ENCODE assay signal across 22 mouse cellular contexts in the genomic region with DNA sequence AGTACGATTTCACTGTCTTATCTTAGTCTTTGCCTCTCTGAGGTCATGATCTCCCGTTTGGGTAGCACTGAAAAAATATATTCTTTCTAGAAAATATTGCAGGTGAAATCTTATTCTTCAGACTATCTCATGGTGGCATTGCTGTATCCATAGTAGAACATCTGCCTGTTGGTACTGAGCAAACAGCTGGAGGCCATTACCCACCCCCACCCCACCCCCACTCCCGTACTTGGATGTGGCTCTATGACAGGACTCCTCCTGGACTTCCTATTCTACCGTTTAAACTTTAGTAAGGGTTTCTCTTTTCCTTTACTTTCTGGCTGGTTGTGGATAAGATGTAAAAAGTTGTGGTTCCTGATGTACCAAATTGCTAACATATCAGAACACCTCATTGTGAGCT. TPM values are rescaled to one million over a fixed set of nuclear protein-coding genes. Genes with fewer than 3 reads are reported as not detected.
A peak's percentile ranks its signal among the peaks of the same experiment; 100 is the strongest.
DNase-seq lines count a peak whose midpoint lies in the region; ATAC-seq and TF ChIP-seq lines count a peak whose summit lies in the region.
"Had no signal": no experiment of that assay in that cellular context is flagged by ENCODE, and none has a peak within 500 bp of the region (broad histone marks: within the 10 kb centered on the region; RNA-seq: fewer than 3 reads in every experiment).

No protein-coding gene starts in this region.

- no peak overlapping the region for H3K27ac ChIP-seq in lung, embryonic 14.5 days (ENCODE audit: low read depth)
- no peak overlapping the region for H3K27ac ChIP-seq in lung, postnatal 0 days (ENCODE audit: low read length)
- no peak overlapping the region for H3K27ac ChIP-seq in midbrain, embryonic 11.5 days (ENCODE audit: low read depth, low read length)
- H3K27ac ChIP-seq in midbrain, postnatal 0 days (ENCODE audit: low read depth, low read length) = no peak overlapping the region

- no peak for TF ChIP-seq EP300 in lung, postnatal 0 days (IDR thresholded peaks at IDR 0.05)

- no peaks in the 10 kb centered on the region for H3K4me1 ChIP-seq in lung, embryonic 14.5 days (ENCODE audit: insufficient read depth)
- no peaks in the 10 kb centered on the region for H3K4me1 ChIP-seq in lung, postnatal 0 days (ENCODE audit: insufficient read depth, low read depth, low read length)
- no peaks in the 10 kb centered on the region for H3K4me1 ChIP-seq in midbrain, embryonic 11.5 days (ENCODE audit: control insufficient read depth, insufficient read depth, low read length)
- H3K4me1 ChIP-seq in midbrain, postnatal 0 days (ENCODE audit: insufficient read depth, low read length) = no peaks in the 10 kb centered on the region

- ATAC-seq in lung, embryonic 14.5 days (ENCODE audit: insufficient read depth) = 0 out of 2 replicates have a peak, but pooled peaks have one; percentile 63
- ATAC-seq in lung, postnatal 0 days = peak; percentile 52; the same call in 1 of the 2 replicates
- ATAC-seq in midbrain, embryonic 11.5 days (ENCODE audit: low FRiP score) = no peak
- ATAC-seq in midbrain, postnatal 0 days (ENCODE audit: low FRiP score) = no peak
- ATAC-seq: activated CD4-positive, CD25-positive, alpha-beta regulatory T cell, adult 4 months; CD4-positive, CD25-positive, alpha-beta regulatory T cell, adult 4 months; Patski had no signal

- no peak for TF ChIP-seq CTCF in lung, embryonic 14.5 days (IDR thresholded peaks at IDR 0.05; ENCODE audit: low read depth)
- no peak for TF ChIP-seq CTCF in lung, postnatal 0 days (IDR thresholded peaks at IDR 0.05)
- TF ChIP-seq CTCF in midbrain, postnatal 0 days (IDR thresholded peaks at IDR 0.05) = no peak

- no peaks in the 10 kb centered on the region for H3K36me3 ChIP-seq in lung, embryonic 14.5 days (ENCODE audit: insufficient read depth)
- no peaks in the 10 kb centered on the region for H3K36me3 ChIP-seq in lung, postnatal 0 days (ENCODE audit: insufficient read depth, low read length)
- H3K36me3 ChIP-seq in midbrain, embryonic 11.5 days (ENCODE audit: control insufficient read depth, insufficient read depth, low read length) = no peaks in the 10 kb centered on the region
- no peaks in the 10 kb centered on the region for H3K36me3 ChIP-seq in midbrain, postnatal 0 days (ENCODE audit: insufficient read depth, low read length)
- H3K36me3 ChIP-seq: G1E had no signal

- no peak overlapping the region for H3K4me3 ChIP-seq in lung, embryonic 14.5 days (ENCODE audit: low read depth, low read length)
- no peak overlapping the region for H3K4me3 ChIP-seq in lung, postnatal 0 days (ENCODE audit: low read depth, low read length)
- no peak overlapping the region for H3K4me3 ChIP-seq in midbrain, embryonic 11.5 days (ENCODE audit: low read depth, low read length)
- no peak overlapping the region for H3K4me3 ChIP-seq in midbrain, postnatal 0 days (ENCODE audit: low read depth, low read length)

- no peak overlapping the region for H3K9ac ChIP-seq in lung, embryonic 14.5 days
- H3K9ac ChIP-seq in lung, postnatal 0 days (replicated peaks; ENCODE audit: low read depth) = no peak overlapping the region
- H3K9ac ChIP-seq in midbrain, embryonic 11.5 days (ENCODE audit: low read length) = no peak overlapping the region
- H3K9ac ChIP-seq in midbrain, postnatal 0 days (replicated peaks; ENCODE audit: low read length, poor library complexity, severe bottlenecking) = no peak overlapping the region

- H3K9me3 ChIP-seq in lung, embryonic 14.5 days (ENCODE audit: low read depth, low read length) = no peaks in the 10 kb centered on the region
- no peaks in the 10 kb centered on the region for H3K9me3 ChIP-seq in lung, postnatal 0 days (ENCODE audit: low read length)
- H3K9me3 ChIP-seq in midbrain, embryonic 11.5 days (ENCODE audit: control insufficient read depth, low read length) = no peaks in the 10 kb centered on the region
- no peaks in the 10 kb centered on the region for H3K9me3 ChIP-seq in midbrain, postnatal 0 days (ENCODE audit: low read length)
- H3K9me3 ChIP-seq: G1E had no signal

- no peaks in the 10 kb centered on the region for H3K27me3 ChIP-seq in lung, embryonic 14.5 days (ENCODE audit: insufficient read depth, low read length)
- no peaks in the 10 kb centered on the region for H3K27me3 ChIP-seq in lung, postnatal 0 days (replicated peaks; ENCODE audit: insufficient read depth, low read length)
- no peaks in the 10 kb centered on the region for H3K27me3 ChIP-seq in midbrain, embryonic 11.5 days (ENCODE audit: control insufficient read depth, insufficient read depth, low read length)
- no peaks in the 10 kb centered on the region for H3K27me3 ChIP-seq in midbrain, postnatal 0 days (ENCODE audit: insufficient read depth, low read length)
- H3K27me3 ChIP-seq: CH12.LX, Patski had no signal

- DNase-seq in lung, embryonic 14.5 days = no peak
- no peak for DNase-seq in lung, postnatal 14 days
- peak; percentile 36 for DNase-seq in lung, postnatal 0 days (ENCODE audit: low spot score)
- no peak for DNase-seq in lung, postnatal 36 days
- DNase-seq in midbrain, embryonic 11.5 days (ENCODE audit: low spot score, missing footprints) = peak; percentile 49
- DNase-seq in midbrain, postnatal 0 days (ENCODE audit: low spot score) = no peak
- DNase-seq: adrenal gland, adult 2 months; adrenal gland, adult 8-10 months; adrenal gland, postnatal 10 days; adrenal gland, postnatal 14 days; adrenal gland, postnatal 25 days; adrenal gland, postnatal 36 days; B cell, adult 2 months; cerebellum, adult 11 months; cerebellum, adult 11-12 months; cerebellum, adult 18-20 months had no signal

- 48% methylated on average over 4 of the region's 4 CpGs for WGBS in lung, embryonic 14.5 days
- 51% methylated on average over 4 of the region's 4 CpGs for WGBS in lung, postnatal 0 days
- WGBS in midbrain, embryonic 11.5 days = 86% methylated on average over 4 of the region's 4 CpGs
- 87% methylated on average over 4 of the region's 4 CpGs for WGBS in midbrain, postnatal 0 days

- H3K4me2 ChIP-seq in lung, embryonic 14.5 days = no peak overlapping the region
- H3K4me2 ChIP-seq in lung, postnatal 0 days (replicated peaks; ENCODE audit: low read depth, low read length) = no peak overlapping the region
- no peak overlapping the region for H3K4me2 ChIP-seq in midbrain, embryonic 11.5 days
- H3K4me2 ChIP-seq in midbrain, postnatal 0 days (ENCODE audit: low read depth, low read length, poor library complexity, severe bottlenecking) = no peak overlapping the region

RNA-seq across cellular contexts. Expression of a gene that starts 53.3 kb away (rescaled TPM):
- 9.8 and 10.5 TPM in 2 replicates for polyA plus RNA-seq in lung, embryonic 14.5 days (2014; fragmentation: Nextera tagmentation; extraction: Ambion mirVana)
- polyA plus RNA-seq in lung, postnatal 0 days (2015; fragmentation: Nextera tagmentation; extraction: Ambion mirVana) = 54.8 and 71.1 TPM in 2 replicates
- polyA plus RNA-seq in midbrain, embryonic 11.5 days (2014; fragmentation: Nextera tagmentation; extraction: Ambion mirVana) = 3.2 and 3.8 TPM in 2 replicates
- 10.0 and 16.2 TPM in 2 replicates for total RNA-seq in midbrain, postnatal 0 days (2014; rRNA removed)
- polyA plus RNA-seq in midbrain, postnatal 0 days (2015; fragmentation: Nextera tagmentation; extraction: Ambion mirVana) = 2.3 and 3.7 TPM in 2 replicates
- total RNA-seq: CH12.LX, MEL had no signal
- polyA plus RNA-seq: activated CD4-positive, CD25-positive, alpha-beta regulatory T cell, adult 4 months; CD4-positive, CD25-positive, alpha-beta regulatory T cell, adult 4 months; G1E had no signal

Comparison
In these comparisons a context has a peak if more than half of its experiments do, and no peak if none do; other contexts are left out.
1. DNase-seq: peak in lung, postnatal 0 days (single experiment) and midbrain, embryonic 11.5 days (single experiment); none in lung, embryonic 14.5 days (single experiment), lung, postnatal 14 days (single experiment), lung, postnatal 36 days (single experiment) and midbrain, postnatal 0 days (single experiment).
2. ATAC-seq: peak in lung, embryonic 14.5 days (single experiment) and lung, postnatal 0 days (single experiment); none in midbrain, embryonic 11.5 days (single experiment) and midbrain, postnatal 0 days (single experiment).